Mouse (Mus musculus) liver, postnatal 0 days (tissue): ENCODE measurements around the gene Wdr17.

Experiments
- CTCF ChIP-seq: sonication (generic); IDR thresholded peaks from 2 replicates; pipeline ENCODE4 v1.5.1; 2016; ENCODE audit warnings: antibody characterized with exemption, low read depth
- EP300 ChIP-seq: IDR thresholded peaks from 2 replicates; pipeline ENCODE4 v1.6.1; 2016; ENCODE audit warnings: antibody characterized with exemption, low read depth, mild to moderate bottlenecking

- TF ChIP-seq CTCF (no peak), EP300 (no peak)
Observed at GRCm38 (mm10) chr8:54594634-54595033, 292.4 kb downstream of the Wdr17 start.
